Mouse (Mus musculus) C2C12 (cell line): Measurements from ENCODE around the gene Vmn1r210. TPM values are rescaled to one million over a fixed set of nuclear protein-coding genes. Genes with fewer than 3 reads are reported as not detected.
A peak's percentile ranks its signal among the peaks of the same experiment; 100 is the strongest.
"Not testable (repeated sequence)": the region's sequence is repeated elsewhere in the genome, so short reads cannot be mapped to it uniquely, and the experiment has no call there.

Experiments
- H3K27me3 ChIP-seq: one replicate; pipeline ENCODE4 v1.6.1; 2011; ENCODE audit not compliant: control insufficient read depth, insufficient read depth, insufficient read length
- H3K36me3 ChIP-seq: one replicate; pipeline ENCODE4 v1.6.1; 2011; ENCODE audit not compliant: control insufficient read depth, insufficient read depth
- H3K4me3 ChIP-seq: one replicate; pipeline ENCODE4 v1.5.1; 2011; ENCODE audit warnings: mild to moderate bottlenecking, control low read depth; ENCODE audit not compliant: poor library complexity, insufficient read depth, severe bottlenecking
- H3K79me2 ChIP-seq: one replicate; pipeline ENCODE4 v1.6.1; 2011; ENCODE audit not compliant: control insufficient read depth, insufficient read depth
- H3K79me3 ChIP-seq: one replicate; pipeline ENCODE4 v1.6.1; 2011; ENCODE audit warnings: low read depth, control low read depth
- H3ac ChIP-seq: one replicate; pipeline ENCODE3; 2011; ENCODE audit warnings: low read depth; ENCODE audit not compliant: control insufficient read depth, insufficient read length
- USF1 ChIP-seq: IDR thresholded peaks from one replicate; pipeline ENCODE4 v1.6.1; 2011; ENCODE audit warnings: low read depth, mild to moderate bottlenecking, control low read depth, moderate library complexity
- polyA plus RNA-seq: library from polyadenylated mRNA; unstranded; fragments of >200 nt; fragmentation: generic; extraction: Trizol; gene quantifications from one replicate; pipeline ENCODE4 v1.2.1, GENCODE M21; 2012; ENCODE audit warnings: missing spikeins

The Vmn1r210 gene
- polyA plus RNA-seq, 1 experiment, result not detected

DNA sequence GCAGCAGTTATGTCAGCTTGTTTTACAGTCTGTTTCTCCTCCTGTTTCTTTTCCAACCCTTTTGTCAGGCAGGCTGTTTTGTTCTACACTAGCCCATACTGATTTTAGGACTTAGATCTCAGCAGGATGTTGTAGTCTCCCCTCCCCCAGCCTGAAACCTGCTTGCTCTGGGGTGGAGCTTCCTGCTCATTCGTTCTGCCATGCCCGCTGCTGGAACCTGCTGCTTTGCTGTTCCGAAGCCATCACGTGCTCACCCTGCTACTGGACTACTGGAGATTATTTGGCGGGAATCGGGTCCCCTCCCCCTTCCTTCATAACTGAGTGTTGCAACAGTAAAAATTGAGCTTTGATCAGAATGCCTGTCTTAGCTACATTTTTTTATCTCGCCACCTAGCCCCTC, 1.8 kb downstream of the Vmn1r210 start:
- H3K79me3 ChIP-seq, H3ac ChIP-seq, H3K79me2 ChIP-seq, H3K4me3 ChIP-seq, H3K36me3 ChIP-seq, H3K27me3 ChIP-seq: not testable (repeated sequence)
- TF ChIP-seq USF1, result peak; percentile 10

DNA sequence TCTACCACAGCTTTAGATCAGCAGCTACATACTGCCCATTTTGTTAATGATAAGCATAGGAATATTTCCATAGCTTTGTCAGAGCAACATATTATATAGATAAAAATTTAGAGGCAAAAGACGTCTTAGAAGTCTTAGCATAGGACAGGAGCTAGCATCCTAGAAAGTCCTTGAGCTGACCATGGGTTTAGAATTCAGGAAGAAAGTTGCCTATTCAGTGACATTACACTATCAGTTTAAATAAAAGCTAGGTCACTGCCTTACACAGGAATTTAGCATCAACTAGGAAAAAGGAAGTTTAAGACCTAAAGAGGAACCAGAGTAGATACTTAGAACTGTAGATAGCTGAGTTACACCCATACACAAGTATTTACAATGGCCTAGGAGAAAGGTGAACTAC, 9.5 kb downstream of the Vmn1r210 start:
- H3K36me3 ChIP-seq, H3K4me3 ChIP-seq, H3ac ChIP-seq, H3K27me3 ChIP-seq, H3K79me3 ChIP-seq, H3K79me2 ChIP-seq: not testable (repeated sequence)

DNA sequence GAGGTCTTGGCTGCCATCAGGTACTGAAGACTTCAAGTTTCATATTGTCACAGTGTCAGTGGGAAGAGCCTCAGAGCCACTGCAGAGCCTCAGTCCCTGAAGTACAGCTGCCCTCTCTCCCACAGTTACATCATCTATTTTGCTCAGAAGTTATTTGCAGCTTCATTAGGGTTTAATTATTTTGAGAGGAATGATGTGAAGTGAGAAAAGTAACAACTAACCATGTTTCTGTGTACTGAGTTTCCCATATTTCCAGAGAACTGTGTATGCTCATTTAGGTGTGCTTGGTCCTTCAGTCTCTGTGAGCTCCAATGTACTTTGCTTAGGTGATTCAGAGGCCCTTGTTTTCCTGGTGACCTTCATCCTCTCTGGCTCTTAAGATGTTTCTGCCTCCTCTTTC, 21.6 kb downstream of the Vmn1r210 start, which contains the start of gene Vmn1r209:
Vmn1r209 (minus strand) TSS at position 101 of the 400 bp plus-strand sequence.
- not testable (repeated sequence) for H3K36me3 ChIP-seq, H3K79me2 ChIP-seq, H3K79me3 ChIP-seq, H3K4me3 ChIP-seq, H3K27me3 ChIP-seq, H3ac ChIP-seq

DNA sequence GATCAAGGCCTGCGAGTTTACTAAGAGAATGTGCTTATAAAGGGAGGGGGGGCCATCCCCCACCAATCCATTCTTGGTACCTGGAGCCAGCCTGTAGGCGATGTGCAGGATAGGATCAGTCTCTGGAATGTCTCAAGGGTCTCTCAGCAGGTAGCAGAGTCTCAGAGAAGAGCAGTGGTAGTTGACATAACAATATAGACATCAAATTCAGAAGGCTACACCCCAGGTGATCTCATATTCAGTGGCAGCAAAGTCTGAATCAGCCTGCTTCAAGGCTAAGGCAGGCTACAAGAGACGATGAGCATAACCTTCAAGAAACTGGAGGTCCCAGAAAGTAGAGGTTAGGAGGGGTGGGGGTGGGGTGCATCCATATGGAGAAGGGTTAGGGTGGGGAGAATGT, 43.1 kb downstream of the Vmn1r210 start:
- H3K79me2 ChIP-seq, H3K79me3 ChIP-seq, H3ac ChIP-seq, H3K27me3 ChIP-seq, H3K4me3 ChIP-seq, H3K36me3 ChIP-seq: not testable (repeated sequence)

DNA sequence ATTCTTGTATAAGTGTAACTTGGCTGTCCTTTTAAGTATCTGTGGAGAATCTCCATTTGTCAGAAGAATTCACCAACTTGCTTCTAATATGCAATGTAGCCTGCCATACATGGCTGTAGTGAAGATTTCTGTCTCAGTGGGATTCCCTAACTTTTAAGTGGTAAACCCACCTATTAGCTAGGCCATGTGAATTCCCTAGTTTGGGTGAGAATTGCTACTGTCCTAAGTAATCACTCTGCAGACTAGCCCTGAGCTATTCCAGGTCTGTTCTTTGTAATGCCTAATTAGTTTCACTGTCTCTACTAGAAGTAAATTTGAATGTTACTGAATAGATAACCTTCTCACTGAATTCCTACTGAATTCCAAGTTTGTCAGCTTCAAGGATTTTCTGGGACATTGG, 47.0 kb downstream of the Vmn1r210 start:
- H3K79me3 ChIP-seq, H3K4me3 ChIP-seq, H3K36me3 ChIP-seq, H3K27me3 ChIP-seq, H3ac ChIP-seq, H3K79me2 ChIP-seq: not testable (repeated sequence)

DNA sequence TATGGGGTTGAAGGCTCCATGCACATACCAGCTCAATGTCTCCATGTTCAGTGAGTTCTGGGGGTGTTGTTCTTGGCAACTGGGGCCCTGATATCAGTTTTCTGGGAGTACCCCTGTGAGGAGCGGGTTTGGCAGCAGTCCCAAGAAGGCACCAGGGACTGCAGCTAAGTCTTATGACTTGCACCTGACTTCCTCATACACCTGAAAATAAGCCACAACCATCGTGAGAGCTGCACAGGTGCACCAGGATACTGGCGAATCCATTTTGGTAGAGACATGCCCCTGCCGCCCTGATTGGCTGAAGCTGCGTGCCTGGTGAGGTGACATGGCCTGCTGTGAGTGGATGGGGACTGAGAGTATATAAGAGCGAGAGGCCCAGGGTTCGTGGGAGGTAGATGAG, 53.8 kb downstream of the Vmn1r210 start, which contains the start of gene Vmn1r208:
Vmn1r208 (minus strand) TSS at position 101 of the 400 bp plus-strand sequence.
- not testable (repeated sequence) for H3K27me3 ChIP-seq, H3ac ChIP-seq, H3K4me3 ChIP-seq, H3K79me2 ChIP-seq, H3K36me3 ChIP-seq, H3K79me3 ChIP-seq

Other genes with a start within 250 kb of the Vmn1r210 start
- gene Vmn1r205, start 238.3 kb downstream of the Vmn1r210 start, polyA plus RNA-seq, result not detected
- gene Vmn1r206, start 207.1 kb downstream of the Vmn1r210 start, polyA plus RNA-seq, result not detected
- not detected for gene Vmn1r207-ps, start 101.7 kb downstream of the Vmn1r210 start, polyA plus RNA-seq
- not detected for gene Vmn1r208, start 53.9 kb downstream of the Vmn1r210 start, polyA plus RNA-seq
- not detected for gene Vmn1r209, start 21.7 kb downstream of the Vmn1r210 start, polyA plus RNA-seq
- gene Vmn1r211, start 26.2 kb upstream of the Vmn1r210 start, polyA plus RNA-seq, result not detected
- gene Vmn1r212, start 52.9 kb upstream of the Vmn1r210 start, polyA plus RNA-seq, result not detected
- not detected for gene Vmn1r213, start 176.3 kb upstream of the Vmn1r210 start, polyA plus RNA-seq
- gene Vmn1r214, start 199.1 kb upstream of the Vmn1r210 start, polyA plus RNA-seq, result not detected
- gene Vmn1r215, start 236.7 kb upstream of the Vmn1r210 start, polyA plus RNA-seq, result not detected